Mouse (Mus musculus) megakaryocyte, embryonic 14.5 days (primary cell): Measurements from ENCODE around the gene Hmgb1.

Experiments
- FLI1 ChIP-seq: IDR thresholded peaks from 2 replicates; pipeline ENCODE4 v1.6.1; 2012; ENCODE audit warnings: low read length, inconsistent platforms, mixed read lengths
- GATA1 ChIP-seq: IDR thresholded peaks from 3 replicates; pipeline ENCODE4 v1.6.1; 2012; ENCODE audit warnings: mixed read lengths, low read length, inconsistent platforms, borderline replicate concordance

GRCm38 (mm10) chr5:149017666-149018415 lies 166.4 kb downstream of the Hmgb1 start:
- TF ChIP-seq GATA1 (no peak), FLI1 (no peak)
